Mouse (Mus musculus) heart, embryonic 14.5 days (tissue): ENCODE data around the gene Itga9. TPM values are rescaled to one million over a fixed set of nuclear protein-coding genes. Genes with fewer than 3 reads are reported as not detected.

ENCODE experiments used
- ATAC-seq: fragments of 200-750 bp; cut with Nextera tagmentation; 2 replicates; pipeline ENCODE4 v1.8.0; 2017; ENCODE audit warnings: low read depth, moderate TSS enrichment; ENCODE audit not compliant: insufficient number of reproducible peaks, insufficient read depth, low FRiP score
- H3K27ac ChIP-seq, 2 experiments: fragments of 200-500 bp in 1 of 2; fragments of 300-500 bp in 1 of 2; sonication (generic) in 1 of 2; replicated peaks in 1 of 2; 2 replicates each; pipeline ENCODE4 v1.5.1; 2012 to 2014; ENCODE audit warnings: low read depth in 2 of 2, low read length in 2 of 2, control low read depth in 1 of 2, mild to moderate bottlenecking in 1 of 2, mixed read lengths in 1 of 2; ENCODE audit not compliant: control insufficient read depth in 1 of 2, insufficient read depth in 1 of 2
- H3K27me3 ChIP-seq: fragments of 300-500 bp; sonication (generic); 2 replicates; pipeline ENCODE4 v1.6.1; 2014; ENCODE audit warnings: mild to moderate bottlenecking, low read length, control low read depth; ENCODE audit not compliant: control insufficient read depth, insufficient read depth
- H3K36me3 ChIP-seq: fragments of 300-500 bp; sonication (generic); 2 replicates; pipeline ENCODE4 v1.6.1; 2014; ENCODE audit warnings: mild to moderate bottlenecking, control low read depth, low read length, mixed read lengths; ENCODE audit not compliant: control insufficient read depth, insufficient read depth
- H3K4me1 ChIP-seq, 2 experiments: fragments of 200-500 bp in 1 of 2; fragments of 300-500 bp in 1 of 2; sonication (generic) in 1 of 2; 2 replicates each; pipeline ENCODE4 v1.6.1; 2012 to 2014; ENCODE audit warnings: low read length in 2 of 2, control low read depth in 1 of 2, mixed read lengths in 1 of 2; ENCODE audit not compliant: control insufficient read depth in 2 of 2, insufficient read depth in 2 of 2
- H3K4me2 ChIP-seq: fragments of 300-500 bp; sonication (generic); 2 replicates; pipeline ENCODE4 v1.6.1; 2014; ENCODE audit warnings: mild to moderate bottlenecking, low read length
- H3K4me3 ChIP-seq, 2 experiments: fragments of 200-500 bp in 1 of 2; fragments of 300-500 bp in 1 of 2; sonication (generic) in 1 of 2; 2 replicates each; pipeline ENCODE4 v1.5.1; 2012 to 2014; ENCODE audit warnings: low read length in 2 of 2, mild to moderate bottlenecking in 2 of 2, control low read depth in 1 of 2, low read depth in 1 of 2, moderate library complexity in 1 of 2; ENCODE audit not compliant: control insufficient read depth in 1 of 2, insufficient read depth in 1 of 2
- H3K9ac ChIP-seq: fragments of 300-500 bp; sonication (generic); 2 replicates; pipeline ENCODE4 v1.6.1; 2014; ENCODE audit warnings: mild to moderate bottlenecking, low read length
- H3K9me3 ChIP-seq: fragments of 300-500 bp; sonication (generic); 2 replicates; pipeline ENCODE4 v1.6.1; 2016; ENCODE audit warnings: low read length, control low read depth; ENCODE audit not compliant: control insufficient read depth
- WGBS: fragments of 180-500 bp; shearing (Covaris S2); extraction: QIAGEN DNeasy Blood & Tissue Kit; methylation state at CpG from one replicate; pipeline ENCODE4 v1.1.7; 2014; 5-methylcytosine and 5-hydroxymethylcytosine counted together
- polyA plus RNA-seq: library from polyadenylated mRNA; unstranded; fragments of >200 nt; fragmentation: Nextera tagmentation; extraction: Ambion mirVana; gene quantifications from 2 replicates; pipeline ENCODE4 v1.2.1, GENCODE M21; 2014

The Itga9 gene
- polyA plus RNA-seq, 1 experiment from 2014 or later, result 15.2 TPM

DNA sequence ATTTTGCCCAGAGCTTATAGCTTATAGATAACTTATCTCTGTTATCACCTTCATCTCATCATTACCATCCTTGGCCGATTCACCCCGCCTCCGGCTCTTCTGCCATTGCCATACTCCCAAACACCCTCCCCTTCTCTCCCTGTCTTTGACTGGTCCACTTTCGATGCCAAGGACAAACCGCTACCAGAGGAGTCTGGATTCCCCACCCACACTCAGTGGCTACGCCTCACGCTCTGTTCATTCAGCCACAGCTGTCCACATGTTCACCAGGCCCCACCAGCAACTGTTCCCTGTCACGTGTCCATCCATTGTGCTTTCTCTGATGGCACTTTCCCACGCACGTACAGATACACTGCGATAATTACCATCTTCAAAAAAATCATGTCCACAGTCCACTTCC, 195.9 kb downstream of the Itga9 start:
- WGBS, result 88% methylated on average over 11 of the region's 11 CpGs
- H3K9ac ChIP-seq, result no peak overlapping the region
- 0 out of 2 replicates have a peak, but pooled peaks cover 2% of the 10 kb centered on the region for H3K36me3 ChIP-seq
- H3K4me3 ChIP-seq, result no peak overlapping the region
- H3K9me3 ChIP-seq, result no peaks in the 10 kb centered on the region
- no peak overlapping the region for H3K27ac ChIP-seq
- no peak for ATAC-seq
- no peak overlapping the region for H3K4me2 ChIP-seq
- no peaks in the 10 kb centered on the region for H3K27me3 ChIP-seq
- H3K4me1 ChIP-seq, result peaks cover 2 to 6% of the 10 kb centered on the region in 2 experiments; a peak in 2 of 4 replicates

DNA sequence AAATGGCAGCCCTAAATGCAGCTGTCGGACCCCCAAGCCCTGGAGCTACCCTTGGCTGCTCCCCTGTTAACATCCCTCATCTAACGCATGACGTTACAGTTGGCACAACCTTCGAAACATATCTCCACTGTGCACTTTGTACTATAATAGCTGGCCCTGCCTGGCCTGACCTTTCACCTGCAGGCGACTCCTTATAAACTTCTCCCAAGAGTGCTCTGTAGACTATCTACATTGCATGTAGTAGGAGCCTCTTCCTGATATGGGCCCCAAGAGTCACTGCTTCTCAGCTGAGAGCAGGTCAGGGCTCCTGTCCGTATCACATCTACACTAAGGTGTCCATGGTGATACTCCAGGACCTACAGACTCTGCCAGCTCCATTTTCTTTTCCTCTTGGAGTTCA, 199.2 kb downstream of the Itga9 start:
- Histone ChIP-seq H3K9me3 (no peaks in the 10 kb centered on the region), H3K4me1 (peaks cover 2 to 5% of the 10 kb centered on the region in 2 experiments; a peak in 2 of 4 replicates), H3K4me3 (no peak overlapping the region), H3K36me3 (peaks cover 13% of the 10 kb centered on the region; the same call in 1 of the 2 replicates), H3K27me3 (no peaks in the 10 kb centered on the region), H3K9ac (no peak overlapping the region), H3K27ac (no peak overlapping the region), H3K4me2 (no peak overlapping the region)
- ATAC-seq, result no peak
- 80% methylated on average over 6 of the region's 6 CpGs for WGBS

DNA sequence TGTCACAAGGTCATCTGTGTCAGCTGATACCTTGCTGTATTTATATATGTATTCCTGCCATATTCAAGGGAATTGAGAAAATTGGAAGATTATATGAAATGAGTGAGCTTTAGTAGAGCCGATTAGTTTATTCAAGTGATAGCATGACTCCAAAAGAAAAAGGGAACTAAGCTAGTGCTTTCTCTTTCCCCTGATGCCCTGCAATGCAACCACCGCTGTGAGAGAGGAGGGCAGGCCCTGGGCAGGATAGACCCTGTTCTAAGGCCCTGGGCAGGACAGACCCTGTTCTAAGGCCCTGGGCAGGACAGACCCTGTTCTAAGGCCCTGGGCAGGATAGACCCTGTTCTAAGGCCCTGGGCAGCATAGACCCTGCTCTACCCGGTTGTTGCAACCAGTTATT, 201.2 kb downstream of the Itga9 start:
- Histone ChIP-seq H3K4me3 (no peak overlapping the region), H3K4me1 (no peaks in the 10 kb centered on the region), H3K9me3 (no peaks in the 10 kb centered on the region), H3K4me2 (no peak overlapping the region), H3K27me3 (no peaks in the 10 kb centered on the region), H3K27ac (no peak overlapping the region), H3K9ac (no peak overlapping the region), H3K36me3 (peaks cover 13% of the 10 kb centered on the region; the same call in 1 of the 2 replicates)
- WGBS, result 95% methylated on average over 3 of the region's 3 CpGs
- no peak for ATAC-seq

DNA sequence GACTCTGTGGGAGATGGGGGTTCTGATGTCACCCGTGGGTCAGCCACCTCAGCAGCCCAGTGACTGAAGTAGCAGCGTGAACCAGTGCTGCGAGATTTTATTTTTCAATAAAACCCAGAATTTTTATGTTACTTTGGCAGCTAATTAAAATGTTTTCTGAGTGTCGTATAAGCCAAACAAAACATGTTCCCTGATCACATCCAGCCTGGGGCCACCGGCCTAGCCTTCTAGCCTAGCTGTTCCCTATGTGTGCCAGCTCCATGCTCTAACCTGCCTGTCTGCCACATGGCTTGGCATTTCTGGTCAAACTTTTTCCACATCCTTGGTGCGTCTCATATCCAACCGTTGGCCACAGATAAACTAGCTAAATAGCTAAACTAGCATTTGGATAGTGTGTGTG, 205.7 kb downstream of the Itga9 start:
- Histone ChIP-seq H3K27ac (no peak overlapping the region), H3K36me3 (peaks cover 12% of the 10 kb centered on the region; the same call in 1 of the 2 replicates), H3K27me3 (no peaks in the 10 kb centered on the region), H3K4me2 (no peak overlapping the region), H3K4me1 (no peaks in the 10 kb centered on the region), H3K4me3 (no peak overlapping the region), H3K9ac (no peak overlapping the region), H3K9me3 (no peaks in the 10 kb centered on the region)
- ATAC-seq, result no peak
- 81% methylated on average over 7 of the region's 7 CpGs for WGBS

DNA sequence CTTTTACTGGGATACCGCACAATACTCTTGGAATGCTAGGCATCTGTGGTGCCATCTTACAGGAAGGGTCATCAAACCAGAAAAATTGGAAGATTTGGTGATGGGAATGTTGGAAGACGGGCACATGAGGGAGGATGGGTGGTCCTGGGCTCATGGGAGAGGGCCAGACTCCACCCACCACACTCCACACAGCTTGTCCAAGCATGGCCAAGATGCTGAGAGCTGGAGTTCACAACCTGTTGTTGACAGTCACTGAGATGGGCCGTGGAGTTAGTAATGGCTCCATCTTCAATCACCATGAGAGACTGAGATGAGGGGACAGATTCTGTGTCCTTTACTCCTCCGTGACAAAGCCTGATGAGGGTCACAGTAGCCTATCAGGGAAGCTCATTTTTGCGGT, 207.0 kb downstream of the Itga9 start:
- H3K4me2 ChIP-seq, result no peak overlapping the region
- no peak overlapping the region for H3K9ac ChIP-seq
- H3K27me3 ChIP-seq, result no peaks in the 10 kb centered on the region
- no peaks in the 10 kb centered on the region for H3K9me3 ChIP-seq
- H3K27ac ChIP-seq, result no peak overlapping the region
- WGBS, result 87% methylated on average over 5 of the region's 5 CpGs
- no peaks in the 10 kb centered on the region for H3K4me1 ChIP-seq
- H3K36me3 ChIP-seq, result peaks cover 6% of the 10 kb centered on the region; the same call in 1 of the 2 replicates
- no peak overlapping the region for H3K4me3 ChIP-seq
- no peak for ATAC-seq

DNA sequence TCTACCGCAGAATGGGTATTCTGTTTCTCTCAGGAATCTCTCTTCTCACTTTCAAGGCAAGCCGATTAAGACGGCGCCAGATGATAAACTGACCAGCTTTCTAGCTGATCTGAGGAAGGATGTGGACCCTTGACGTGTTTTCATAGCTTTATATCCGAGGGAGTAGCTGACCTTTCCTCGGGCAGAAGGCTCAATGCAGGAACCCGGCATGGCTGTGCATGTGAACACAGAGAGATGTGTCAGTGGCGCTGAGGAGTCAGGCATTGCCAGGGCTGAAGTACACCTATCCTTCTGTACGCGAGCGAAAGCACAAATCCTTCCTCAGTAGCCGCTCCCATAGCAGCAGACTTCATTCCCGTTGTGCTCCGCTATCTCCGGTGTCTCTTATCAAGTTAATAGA, 207.6 kb downstream of the Itga9 start:
- Histone ChIP-seq H3K9me3 (no peaks in the 10 kb centered on the region), H3K4me2 (no peak overlapping the region), H3K4me3 (no peak overlapping the region), H3K9ac (no peak overlapping the region), H3K36me3 (peaks cover 2% of the 10 kb centered on the region; the same call in 1 of the 2 replicates), H3K27ac (no peak overlapping the region), H3K27me3 (no peaks in the 10 kb centered on the region), H3K4me1 (no peaks in the 10 kb centered on the region)
- ATAC-seq, result no peak
- WGBS, result 75% methylated on average over 16 of the region's 16 CpGs

DNA sequence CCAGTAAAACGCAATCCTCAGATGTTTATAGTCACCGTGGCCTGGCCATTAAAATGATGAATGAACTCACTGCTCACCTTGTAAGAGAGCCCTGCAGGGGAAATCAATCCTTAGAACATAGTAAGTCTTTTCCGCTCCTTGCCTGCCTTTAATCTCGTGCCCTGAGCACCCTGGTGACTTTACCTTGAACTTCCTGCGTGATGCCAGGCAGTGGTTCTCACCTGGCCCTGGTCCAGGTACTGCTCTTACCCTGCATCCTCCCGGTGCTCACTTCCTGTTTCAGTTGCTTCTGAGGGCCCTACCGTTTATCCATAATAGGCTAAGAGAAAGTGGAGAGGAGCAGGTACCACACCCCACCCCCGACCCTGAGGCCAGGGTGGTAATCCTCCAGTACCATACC, 208.0 kb downstream of the Itga9 start:
- no peak overlapping the region for H3K4me2 ChIP-seq
- no peak overlapping the region for H3K27ac ChIP-seq
- no peaks in the 10 kb centered on the region for H3K4me1 ChIP-seq
- no peak for ATAC-seq
- no peaks in the 10 kb centered on the region for H3K27me3 ChIP-seq
- H3K4me3 ChIP-seq, result no peak overlapping the region
- 71% methylated on average over 8 of the region's 8 CpGs for WGBS
- no peaks in the 10 kb centered on the region; the same call in 1 of the 2 replicates for H3K36me3 ChIP-seq
- H3K9me3 ChIP-seq, result no peaks in the 10 kb centered on the region
- H3K9ac ChIP-seq, result no peak overlapping the region

DNA sequence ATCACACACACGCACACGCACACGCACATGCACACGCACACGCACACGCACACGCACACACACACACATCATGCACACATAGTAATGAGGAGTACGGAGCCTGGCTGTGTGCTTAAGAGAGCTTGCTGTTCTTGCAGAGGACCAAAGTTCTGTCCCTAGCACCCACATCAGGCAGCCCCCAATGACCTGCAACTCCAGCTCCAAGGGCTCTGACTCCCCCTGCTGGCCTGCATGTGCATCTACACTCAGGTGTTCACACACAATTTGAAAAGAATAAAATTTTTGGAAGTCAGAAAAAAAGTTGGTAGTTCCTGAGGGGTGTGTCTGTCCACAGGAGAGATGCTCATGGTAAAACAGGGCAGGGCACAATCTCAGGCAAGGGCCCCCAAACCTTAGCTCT, 209.1 kb downstream of the Itga9 start:
- H3K36me3 ChIP-seq, result no peaks in the 10 kb centered on the region
- H3K4me2 ChIP-seq, result no peak overlapping the region
- H3K27ac ChIP-seq, result no peak overlapping the region
- no peak overlapping the region for H3K9ac ChIP-seq
- H3K27me3 ChIP-seq, result no peaks in the 10 kb centered on the region
- H3K4me1 ChIP-seq, result no peaks in the 10 kb centered on the region
- WGBS, result over 99% methylated on average over 8 of the region's 8 CpGs
- no peak for ATAC-seq
- no peak overlapping the region for H3K4me3 ChIP-seq
- H3K9me3 ChIP-seq, result no peaks in the 10 kb centered on the region
